Mouse (Mus musculus) kidney, embryonic 15.5 days (tissue): ENCODE measurements around the gene Immt. TPM values are rescaled to one million over a fixed set of nuclear protein-coding genes. Genes with fewer than 3 reads are reported as not detected.
A peak's percentile ranks its signal among the peaks of the same experiment; 100 is the strongest.
"Not testable (repeated sequence)": the region's sequence is repeated elsewhere in the genome, so short reads cannot be mapped to it uniquely, and the experiment has no call there.

Source experiments
- ATAC-seq: fragments of 200-750 bp; cut with Nextera tagmentation; replicated peaks from 2 replicates; pipeline ENCODE4 v1.8.0; 2017; ENCODE audit warnings: moderate TSS enrichment; ENCODE audit not compliant: low FRiP score
- H3K27ac ChIP-seq: fragments of 300-500 bp; sonication (generic); 2 replicates; pipeline ENCODE4 v1.5.1; 2015; ENCODE audit warnings: mild to moderate bottlenecking, inconsistent platforms
- H3K27me3 ChIP-seq: fragments of 300-500 bp; sonication (generic); 2 replicates; pipeline ENCODE4 v1.6.1; 2015; ENCODE audit warnings: inconsistent platforms
- H3K36me3 ChIP-seq: fragments of 300-500 bp; sonication (generic); 2 replicates; pipeline ENCODE4 v1.6.1; 2015; ENCODE audit warnings: inconsistent platforms
- H3K4me1 ChIP-seq: fragments of 300-500 bp; sonication (generic); 2 replicates; pipeline ENCODE4 v1.6.1; 2015; ENCODE audit warnings: inconsistent platforms
- H3K4me2 ChIP-seq: fragments of 300-500 bp; sonication (generic); 2 replicates; pipeline ENCODE4 v1.6.1; 2015; ENCODE audit warnings: moderate library complexity, mild to moderate bottlenecking, inconsistent platforms
- H3K4me3 ChIP-seq: fragments of 300-500 bp; sonication (generic); replicated peaks from 2 replicates; pipeline ENCODE4 v1.5.1; 2015; ENCODE audit warnings: mild to moderate bottlenecking, inconsistent platforms
- H3K9ac ChIP-seq: fragments of 300-500 bp; sonication (generic); 2 replicates; pipeline ENCODE4 v1.6.1; 2015; ENCODE audit warnings: mild to moderate bottlenecking, inconsistent platforms
- H3K9me3 ChIP-seq: fragments of 300-500 bp; sonication (generic); replicated peaks from 2 replicates; pipeline ENCODE4 v1.6.1; 2016; ENCODE audit warnings: inconsistent platforms
- WGBS: fragments of 180-500 bp; shearing (Covaris S2); methylation state at CpG from one replicate; pipeline ENCODE4 v1.1.7; 2015; ENCODE audit warnings: mixed read lengths; 5-methylcytosine and 5-hydroxymethylcytosine counted together
- polyA plus RNA-seq: library from polyadenylated mRNA; unstranded; fragments of >200 nt; fragmentation: Nextera tagmentation; extraction: Ambion mirVana; gene quantifications from 2 replicates; pipeline ENCODE4 v1.2.1, GENCODE M21; 2015

The Immt gene
- polyA plus RNA-seq, 1 experiment from 2014 or later, result 217 TPM

- Histone ChIP-seq H3K9me3 (no peaks in the 10 kb centered on the region), H3K4me1 (no peaks in the 10 kb centered on the region), H3K9ac (no peak overlapping the region), H3K36me3 (peaks cover 85% of the 10 kb centered on the region), H3K27ac (no peak overlapping the region), H3K27me3 (no peaks in the 10 kb centered on the region), H3K4me3 (no peak overlapping the region), H3K4me2 (no peak overlapping the region)
- no peak for ATAC-seq
- 91% methylated on average over 1 of the region's 1 CpGs for WGBS
Observed at GRCm38 (mm10) chr6:71868809-71869208, 37.7 kb downstream of the Immt start.

DNA sequence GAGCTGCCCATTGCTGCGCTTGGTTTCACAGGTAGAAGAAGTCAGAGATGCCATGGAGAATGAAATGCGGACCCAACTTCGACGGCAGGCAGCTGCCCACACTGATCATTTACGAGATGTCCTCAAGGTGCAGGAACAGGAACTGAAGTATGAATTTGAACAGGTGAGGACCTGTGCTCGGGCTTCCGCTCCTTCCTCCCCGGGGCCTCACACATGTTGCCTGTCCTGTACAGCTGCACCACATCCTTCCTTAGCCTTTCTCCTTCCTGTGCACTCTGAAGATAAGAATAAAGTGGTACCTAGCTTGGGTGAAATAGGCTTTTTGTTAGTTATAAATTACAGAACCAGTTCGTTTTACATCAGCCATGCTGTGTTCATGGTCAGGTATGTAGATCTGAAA lies 40.3 kb downstream of the Immt start:
- Histone ChIP-seq H3K27ac (no peak overlapping the region), H3K27me3 (no peaks in the 10 kb centered on the region), H3K4me3 (no peak overlapping the region), H3K9me3 (no peaks in the 10 kb centered on the region), H3K36me3 (peaks cover 88% of the 10 kb centered on the region), H3K4me2 (no peak overlapping the region), H3K4me1 (no peaks in the 10 kb centered on the region), H3K9ac (no peak overlapping the region)
- WGBS, result 93% methylated on average over 9 of the region's 9 CpGs
- ATAC-seq, result no peak

- Histone ChIP-seq H3K4me3 (no peak overlapping the region), H3K4me2 (no peak overlapping the region), H3K27ac (no peak overlapping the region), H3K9me3 (no peaks in the 10 kb centered on the region), H3K4me1 (no peaks in the 10 kb centered on the region), H3K36me3 (peaks cover 92% of the 10 kb centered on the region), H3K27me3 (no peaks in the 10 kb centered on the region), H3K9ac (no peak overlapping the region)
- 93% methylated on average over 3 of the region's 3 CpGs for WGBS
- no peak for ATAC-seq
Observed at GRCm38 (mm10) chr6:71877965-71878760, 47.0 kb downstream of the Immt start.

DNA sequence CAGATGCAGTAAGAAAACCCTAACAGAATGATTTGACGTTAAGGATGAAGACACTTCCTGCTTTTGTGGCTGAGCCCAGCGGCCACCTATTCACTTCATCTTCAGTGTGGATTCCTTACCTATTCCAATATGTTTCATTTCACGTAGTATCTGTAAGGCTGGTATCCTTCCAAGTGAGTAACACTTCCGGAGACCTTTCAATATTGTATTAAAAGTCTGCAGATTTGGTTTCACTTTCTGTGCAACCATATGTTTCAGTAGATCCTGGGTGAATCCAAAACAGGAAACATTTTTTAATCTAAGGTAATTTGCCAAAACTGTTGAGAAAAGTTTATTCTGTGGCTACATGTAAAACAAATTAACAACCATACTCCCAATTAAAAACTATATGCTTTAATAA lies 62.1 kb downstream of the Immt start:
- 93% methylated on average over 4 of the region's 4 CpGs for WGBS

GRCm38 (mm10) chr6:71907702-71908235 lies 76.6 kb downstream of the Immt start:
- peak overlapping the region; percentile 57 for H3K4me2 ChIP-seq
- peaks cover 51% of the 10 kb centered on the region for H3K36me3 ChIP-seq
- no peaks in the 10 kb centered on the region for H3K9me3 ChIP-seq
- ATAC-seq, result no peak
- WGBS, result 5% methylated on average over 4 of the region's 4 CpGs
- H3K27ac ChIP-seq, result no peak overlapping the region
- no peaks in the 10 kb centered on the region for H3K27me3 ChIP-seq
- peaks cover 19% of the 10 kb centered on the region for H3K4me1 ChIP-seq
- H3K4me3 ChIP-seq, result peak overlapping the region; percentile 85
- peak overlapping the region; percentile 77 for H3K9ac ChIP-seq

More for the DNA sequence above, 62.1 kb downstream of the Immt start:
- Histone ChIP-seq H3K9me3 (no peaks in the 10 kb centered on the region), H3K27me3 (no peaks in the 10 kb centered on the region), H3K9ac (no peak overlapping the region), H3K4me1 (no peaks in the 10 kb centered on the region), H3K4me2 (no peak overlapping the region), H3K36me3 (peaks cover 98% of the 10 kb centered on the region), H3K4me3 (no peak overlapping the region), H3K27ac (no peak overlapping the region)
- ATAC-seq, result no peak

DNA sequence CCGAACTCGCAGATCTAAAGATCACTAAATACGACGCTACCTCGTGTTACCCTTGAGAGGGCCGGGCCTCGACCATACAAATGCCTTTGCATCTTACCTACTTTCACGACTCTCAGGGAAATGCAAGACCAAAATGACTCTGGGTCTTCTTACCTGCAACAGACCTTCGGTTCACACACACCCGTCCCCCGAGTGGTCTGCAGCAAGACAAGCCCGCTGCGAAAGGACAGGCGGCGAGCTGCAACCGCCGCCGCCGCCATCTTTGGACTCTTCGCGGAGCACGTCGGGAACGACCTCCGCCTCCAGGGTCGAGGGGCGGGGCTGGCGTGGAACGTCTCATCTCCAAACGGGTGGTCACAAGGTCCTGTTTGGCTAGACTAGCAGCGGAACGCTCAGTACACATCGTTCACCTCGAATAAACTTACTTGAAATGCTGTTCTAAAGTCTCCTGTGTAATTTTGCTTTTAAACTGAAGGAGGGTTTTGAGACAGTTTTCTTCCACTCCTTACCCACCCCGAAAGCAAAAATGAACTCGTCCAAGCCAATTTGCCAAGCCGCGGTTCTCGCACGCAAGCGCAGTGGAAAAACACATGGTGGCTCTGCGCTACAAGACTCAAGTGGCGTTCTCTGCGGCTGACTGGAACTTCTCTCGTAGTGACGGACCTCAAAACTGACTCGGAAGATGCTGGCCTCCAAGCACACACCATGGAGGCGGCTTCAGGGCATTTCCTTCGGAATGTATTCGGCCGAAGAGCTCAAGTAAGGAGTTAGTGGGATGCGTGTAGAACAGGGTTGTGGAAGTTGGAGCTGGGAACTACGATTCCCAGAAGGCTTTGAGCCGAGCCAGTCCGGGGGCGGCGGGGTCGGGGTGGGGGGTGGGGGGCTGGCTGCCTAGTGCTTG lies 77.6 kb downstream of the Immt start, which contains the start of the genes Ptcd3 and Polr1a:
Ptcd3 (minus strand) TSS at position 270 of the 901 bp plus-strand sequence.
Polr1a (plus strand) TSS at position 573 of the 901 bp plus-strand sequence.
- peaks cover 50% of the 10 kb centered on the region for H3K36me3 ChIP-seq
- peak within 1 kb of the TSS; percentile 87 for H3K27ac ChIP-seq
- H3K4me1 ChIP-seq, result peaks cover 19% of the 10 kb centered on the region
- H3K9ac ChIP-seq, result peak within 1 kb of the TSS; percentile 77
- H3K9me3 ChIP-seq, result no peaks in the 10 kb centered on the region
- ATAC-seq, result peak; percentile 96
- WGBS, result under 1% methylated on average over 58 of the region's 58 CpGs
- H3K27me3 ChIP-seq, result no peaks in the 10 kb centered on the region
- H3K4me3 ChIP-seq, result peak within 1 kb of the TSS; percentile 85
- peak within 1 kb of the TSS; percentile 57 for H3K4me2 ChIP-seq

DNA sequence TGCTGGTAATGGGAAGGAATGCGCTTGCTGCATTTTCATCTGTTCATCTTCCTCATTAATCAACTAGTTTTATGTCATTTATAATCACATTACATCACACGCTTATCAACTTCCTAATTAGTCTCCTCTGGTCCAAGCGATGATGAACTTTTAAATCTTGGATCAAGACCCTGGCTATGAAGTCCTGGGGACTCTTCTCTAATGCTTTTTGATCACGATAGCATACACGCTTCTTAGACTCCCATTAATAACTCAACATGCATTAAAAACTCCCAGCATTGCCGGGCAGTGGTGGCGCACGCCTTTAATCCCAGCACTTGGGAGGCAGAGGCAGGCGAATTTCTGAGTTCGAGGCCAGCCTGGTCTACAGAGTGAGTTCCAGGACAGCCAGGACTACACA lies 78.3 kb downstream of the Immt start:
- 26% methylated on average over 10 of the region's 10 CpGs for WGBS
- Histone ChIP-seq H3K4me1 (peaks cover 19% of the 10 kb centered on the region), H3K4me2 (peak overlapping the region; percentile 57), H3K27me3 (no peaks in the 10 kb centered on the region), H3K9me3 (no peaks in the 10 kb centered on the region), H3K27ac (peak overlapping the region; percentile 87; the same call in 1 of the 2 replicates), H3K9ac (peak overlapping the region; percentile 77), H3K4me3 (peak overlapping the region; percentile 85), H3K36me3 (peaks cover 49% of the 10 kb centered on the region)
- ATAC-seq, result no peak; the same call in 1 of the 2 replicates

DNA sequence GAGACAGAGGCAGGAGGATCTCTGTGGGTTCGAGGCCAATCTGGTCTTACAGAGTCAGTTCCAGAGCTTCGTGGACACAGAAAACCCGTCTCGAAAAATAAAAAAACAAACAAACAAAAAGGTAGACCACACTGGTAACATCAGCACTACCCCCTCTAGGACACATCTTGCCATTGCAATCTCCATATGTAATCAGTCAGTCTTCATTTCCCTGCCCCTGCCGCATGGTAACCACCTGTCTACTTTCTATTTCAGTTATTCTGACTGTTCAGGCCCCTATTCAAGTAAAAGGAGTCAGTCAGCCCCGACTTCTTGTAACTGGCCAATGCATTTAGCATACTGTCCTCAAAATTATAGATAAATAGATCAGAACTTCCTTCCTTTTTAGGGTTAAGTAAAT lies 78.7 kb downstream of the Immt start:
- Histone ChIP-seq H3K9me3 (no peaks in the 10 kb centered on the region), H3K9ac (no peak overlapping the region), H3K27ac (no peak overlapping the region), H3K36me3 (peaks cover 47% of the 10 kb centered on the region), H3K4me3 (peak overlapping the region; percentile 85), H3K27me3 (no peaks in the 10 kb centered on the region), H3K4me2 (peak overlapping the region; percentile 57), H3K4me1 (peaks cover 19% of the 10 kb centered on the region)
- 75% methylated on average over 6 of the region's 6 CpGs for WGBS
- no peak for ATAC-seq

- no peak overlapping the region for H3K4me3 ChIP-seq
- no peak for ATAC-seq
- no peak overlapping the region for H3K9ac ChIP-seq
- H3K27me3 ChIP-seq, result no peaks in the 10 kb centered on the region
- no peak overlapping the region for H3K27ac ChIP-seq
- H3K9me3 ChIP-seq, result no peaks in the 10 kb centered on the region
- peaks cover 47% of the 10 kb centered on the region for H3K36me3 ChIP-seq
- H3K4me2 ChIP-seq, result no peak overlapping the region
- peaks cover 17% of the 10 kb centered on the region for H3K4me1 ChIP-seq
- WGBS, result 77% methylated on average over 5 of the region's 5 CpGs
Observed at GRCm38 (mm10) chr6:71911686-71912450, 80.7 kb downstream of the Immt start.

DNA sequence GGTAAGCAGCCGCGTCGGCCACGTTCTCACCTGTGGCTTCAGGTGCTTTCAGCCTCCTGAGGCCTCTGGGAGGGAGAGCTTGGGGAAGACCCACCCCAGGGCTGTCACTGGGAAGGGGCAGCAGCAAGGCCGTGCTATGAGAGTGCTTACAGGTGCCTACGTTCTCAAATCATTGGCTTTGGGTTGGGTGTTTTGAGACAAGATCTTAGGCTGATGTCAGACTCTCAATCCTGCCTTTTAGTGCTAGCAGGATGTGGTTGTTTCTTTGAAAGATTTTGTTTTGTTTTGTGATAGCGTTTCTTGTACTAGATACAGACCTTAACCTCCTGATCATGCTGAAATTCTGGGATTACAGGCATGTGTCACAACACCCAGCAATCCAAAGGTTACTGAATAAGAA lies 89.6 kb downstream of the Immt start:
- Histone ChIP-seq H3K9me3 (no peaks in the 10 kb centered on the region), H3K27me3 (no peaks in the 10 kb centered on the region), H3K36me3 (peaks cover 98% of the 10 kb centered on the region), H3K4me3 (no peak overlapping the region), H3K4me2 (no peak overlapping the region), H3K9ac (no peak overlapping the region), H3K4me1 (no peaks in the 10 kb centered on the region), H3K27ac (no peak overlapping the region)
- ATAC-seq, result no peak
- WGBS, result 94% methylated on average over 7 of the region's 7 CpGs

- not testable (repeated sequence) for H3K9me3 ChIP-seq, H3K27ac ChIP-seq, H3K9ac ChIP-seq, H3K27me3 ChIP-seq, H3K4me1 ChIP-seq, H3K4me2 ChIP-seq, ATAC-seq, H3K4me3 ChIP-seq
- WGBS, result 87% methylated on average over 5 of the region's 5 CpGs
- peaks cover 95% of the 10 kb centered on the region for H3K36me3 ChIP-seq
Observed at GRCm38 (mm10) chr6:71925233-71925632, 94.1 kb downstream of the Immt start.
